Mouse (Mus musculus): Measurements from ENCODE around the gene Gm8113. TPM values are rescaled to one million over a fixed set of nuclear protein-coding genes. Genes with fewer than 3 reads are reported as not detected.
"Not testable (repeated sequence)": the region's sequence is repeated elsewhere in the genome, so short reads cannot be mapped to it uniquely, and the experiment has no call there.

Gm8113 gene
- 0.04 and 0.11 TPM in 2 replicates for polyA plus RNA-seq (2012)

- TF ChIP-seq GATA1 (IDR thresholded peaks at IDR 0.05; ENCODE audit: low read length): not testable (repeated sequence)
Observed at GRCm38 (mm10) chr14:43924688-43925403, at the start of gene Gm8113. Gm8113 (plus strand) TSS chr14:43925390.

- TF ChIP-seq GATA1 (IDR thresholded peaks at IDR 0.05; ENCODE audit: low read length): not testable (repeated sequence)
Observed at GRCm38 (mm10) chr14:43875417-43875816, 49.8 kb upstream of the Gm8113 start, which contains the start of gene Ear1. Ear1 (minus strand) TSS chr14:43875517.

- TF ChIP-seq GATA1 (IDR thresholded peaks at IDR 0.05; ENCODE audit: low read length): not testable (repeated sequence)
Observed at GRCm38 (mm10) chr14:43923459-43923858, 1.7 kb upstream of the Gm8113 start, which contains the start of gene Ear10. Ear10 (minus strand) TSS chr14:43923559.

GRCm38 (mm10) chr14:43956769-43957168, 31.6 kb downstream of the Gm8113 start, which contains the start of gene Ang5:
Ang5 (plus strand) TSS chr14:43957069.
- not testable (repeated sequence) for TF ChIP-seq GATA1 (IDR thresholded peaks at IDR 0.05; ENCODE audit: low read length)

Other genes with a start within 250 kb of the Gm8113 start
- gene Gm8165, start 248.2 kb upstream of the Gm8113 start, polyA plus RNA-seq (2012): not detected in 2 replicates
- gene Gm7324, start 227.6 kb upstream of the Gm8113 start, polyA plus RNA-seq (2012): 2.1 and 10.4 TPM in 2 replicates
- gene Gm16506, start 197.9 kb upstream of the Gm8113 start, polyA plus RNA-seq (2012): not detected in 2 replicates
- gene Gm6526, start 177.5 kb upstream of the Gm8113 start, polyA plus RNA-seq (2012): 0.14 and 0.17 TPM in 2 replicates
- not detected in 2 replicates for gene Gm8180, start 140.6 kb upstream of the Gm8113 start, polyA plus RNA-seq (2012)
- gene Ear1, start 49.9 kb upstream of the Gm8113 start, polyA plus RNA-seq (2012): not detected in 2 replicates
- not detected in 2 replicates for gene Ear10, start 1.8 kb upstream of the Gm8113 start, polyA plus RNA-seq (2012)
- not detected in 2 replicates for gene Ang5, start 31.7 kb downstream of the Gm8113 start, polyA plus RNA-seq (2012)
- gene Ang6, start 76.9 kb downstream of the Gm8113 start, polyA plus RNA-seq (2012): not detected in 2 replicates
- gene Ear2, start 177.3 kb downstream of the Gm8113 start, polyA plus RNA-seq (2012): not detected in 2 replicates
- not detected in 2 replicates for gene Gm3327, start 198.5 kb downstream of the Gm8113 start, polyA plus RNA-seq (2012)

Data from G1E-ER4 (cell line).